Mouse (Mus musculus) megakaryocyte, embryonic 14.5 days (primary cell): ENCODE results near the gene Wnt2b.

Experiments
- FLI1 ChIP-seq: IDR thresholded peaks from 2 replicates; pipeline ENCODE4 v1.6.1; 2012; ENCODE audit warnings: low read length, inconsistent platforms, mixed read lengths
- GATA1 ChIP-seq: IDR thresholded peaks from 3 replicates; pipeline ENCODE4 v1.6.1; 2012; ENCODE audit warnings: mixed read lengths, low read length, inconsistent platforms, borderline replicate concordance

DNA sequence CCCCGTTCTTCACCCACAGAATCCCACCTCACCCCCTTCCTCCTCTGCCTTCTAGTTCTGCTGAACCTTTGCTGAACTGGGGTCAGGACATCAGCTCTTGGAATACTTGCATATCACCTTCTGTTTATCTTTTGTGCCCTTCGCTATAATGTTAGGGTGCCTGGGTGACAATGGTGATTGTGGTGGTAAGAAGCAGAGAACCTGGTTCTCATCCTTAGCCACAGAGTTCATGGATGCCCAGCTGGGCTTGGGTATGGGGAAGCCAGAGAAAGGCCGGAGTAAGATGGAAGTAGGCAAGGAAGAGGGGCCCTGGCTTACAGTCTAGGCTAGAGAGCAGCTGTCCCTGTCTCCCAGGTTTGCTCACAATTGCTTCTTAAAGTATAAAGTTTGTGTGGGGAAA lies 7.6 kb downstream of the Wnt2b start:
- TF ChIP-seq GATA1 (no peak), FLI1 (no peak)
